Comparison of ENCODE assay signal across 23 mouse cellular contexts in the genomic region with DNA sequence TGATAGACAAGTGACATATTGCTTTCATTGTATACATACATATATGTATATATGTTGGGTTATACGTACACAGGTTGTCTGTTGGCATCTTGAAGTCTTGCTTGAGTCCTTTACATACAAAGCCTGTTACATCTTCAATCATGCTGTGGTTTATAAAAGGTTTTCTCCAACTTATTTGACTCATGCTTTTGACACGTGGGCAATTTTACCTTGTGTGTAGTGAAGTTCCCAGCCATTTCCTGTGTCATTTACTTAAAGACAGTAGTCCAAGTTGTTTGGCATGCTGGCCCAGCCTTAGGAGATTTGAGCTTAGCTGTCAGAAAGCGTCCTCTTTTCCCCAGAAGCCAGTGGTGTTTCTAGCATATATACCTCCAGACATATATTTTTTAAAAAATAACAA.
A peak's percentile ranks its signal among the peaks of the same experiment; 100 is the strongest.
DNase-seq lines count a peak whose midpoint lies in the region; ATAC-seq lines count a peak whose summit lies in the region.
"Had no signal": no experiment of that assay in that cellular context is flagged by ENCODE, and none has a peak within 500 bp of the region (broad histone marks: within the 10 kb centered on the region; RNA-seq: fewer than 3 reads in every experiment).

No protein-coding gene starts in this region.

- H3K36me3 ChIP-seq in heart, embryonic 16.5 days (ENCODE audit: control insufficient read depth, insufficient read depth) = no peaks in the 10 kb centered on the region
- H3K36me3 ChIP-seq: embryonic facial prominence, embryonic 12.5 days; forebrain, embryonic 12.5 days; heart, embryonic 12.5 days; hindbrain, embryonic 15.5 days had no signal

- peak overlapping the region; percentile 58; the same call in 1 of the 2 replicates for H3K27ac ChIP-seq in heart, embryonic 16.5 days (ENCODE audit: low read length)
- H3K27ac ChIP-seq in brown adipose tissue, adult 24 weeks (replicated peaks; ENCODE audit: low read depth, low read length) = peak overlapping the region; percentile 99
- H3K27ac ChIP-seq: embryonic facial prominence, embryonic 12.5 days; forebrain, embryonic 12.5 days; hindbrain, embryonic 15.5 days had no signal

- H3K4me1 ChIP-seq in heart, embryonic 16.5 days (ENCODE audit: control insufficient read depth, insufficient read depth, low read length) = peaks cover 35% of the 10 kb centered on the region
- peaks cover 69% of the 10 kb centered on the region for H3K4me1 ChIP-seq in brown adipose tissue, adult 24 weeks (ENCODE audit: control insufficient read depth, insufficient read depth, insufficient read length, low read length)
- H3K4me1 ChIP-seq: forebrain, embryonic 12.5 days had no signal

- DNase-seq in heart, postnatal 10 days = no peak
- DNase-seq in frontal cortex, adult 2 months (ENCODE audit: extremely low spot score in 1 of 2, low spot score in 1 of 2) = no peak
- DNase-seq in left cerebral cortex, adult 11 months (ENCODE audit: low spot score) = no peak
- DNase-seq: adrenal gland, adult 8-10 months; adrenal gland, postnatal 36 days; cerebellum, adult 11 months; cerebellum, adult 9-10 months; cerebellum, postnatal 25 days; gastrocnemius, postnatal 36 days; heart, adult 11 months; heart, postnatal 36 days; kidney, adult 18-20 months had no signal

- ATAC-seq in heart, embryonic 16.5 days (replicated peaks; ENCODE audit: extremely low read depth, insufficient read depth, low FRiP score) = no peak
- peak; percentile 19 for ATAC-seq in CD4-positive, CD25-positive, alpha-beta regulatory T cell, adult 4 months
- ATAC-seq in erythroblast, adult 5-6 weeks (replicated peaks; ENCODE audit: low FRiP score, poor library complexity, severe bottlenecking) = no peak
- ATAC-seq: forebrain, embryonic 16.5 days; Patski had no signal

- no peaks in the 10 kb centered on the region for H3K9me3 ChIP-seq in heart, embryonic 16.5 days (replicated peaks; ENCODE audit: control insufficient read depth, low read length)
- H3K9me3 ChIP-seq: embryonic facial prominence, embryonic 12.5 days; forebrain, embryonic 12.5 days; heart, embryonic 12.5 days; hindbrain, embryonic 15.5 days had no signal

- WGBS in heart, embryonic 16.5 days = 65% methylated on average over 3 of the region's 3 CpGs

- no peak overlapping the region for H3K4me2 ChIP-seq in heart, embryonic 16.5 days (ENCODE audit: low read depth, low read length)
- H3K4me2 ChIP-seq: embryonic facial prominence, embryonic 12.5 days; forebrain, embryonic 12.5 days; heart, embryonic 12.5 days; hindbrain, embryonic 15.5 days had no signal

- no peak overlapping the region for H3K9ac ChIP-seq in heart, embryonic 16.5 days (ENCODE audit: low read length)
- H3K9ac ChIP-seq: embryonic facial prominence, embryonic 12.5 days; forebrain, embryonic 12.5 days; heart, embryonic 12.5 days; hindbrain, embryonic 15.5 days had no signal

- no peaks in the 10 kb centered on the region for H3K27me3 ChIP-seq in heart, embryonic 16.5 days (ENCODE audit: control insufficient read depth, insufficient read depth, low read length)
- H3K27me3 ChIP-seq: CH12.LX; embryonic facial prominence, embryonic 12.5 days; forebrain, embryonic 12.5 days; heart, embryonic 12.5 days; hindbrain, embryonic 15.5 days; Patski had no signal

- intact Hi-C loops in heart, postnatal 10 days (cut with DNase I) = no loop called here

- no peak overlapping the region for H3K4me3 ChIP-seq in heart, embryonic 16.5 days (ENCODE audit: low read length)
- H3K4me3 ChIP-seq in brown adipose tissue, adult 24 weeks (ENCODE audit: insufficient read depth, low read depth, low read length) = no peak overlapping the region
- H3K4me3 ChIP-seq: embryonic facial prominence, embryonic 12.5 days; forebrain, embryonic 12.5 days; heart, embryonic 12.5 days; hindbrain, embryonic 15.5 days had no signal
